Mouse (Mus musculus) stomach, postnatal 0 days (tissue): ENCODE data around the gene Xylb. TPM values are rescaled to one million over a fixed set of nuclear protein-coding genes. Genes with fewer than 3 reads are reported as not detected.
A peak's percentile ranks its signal among the peaks of the same experiment; 100 is the strongest.

Experiments used
- ATAC-seq: fragments of 200-750 bp; cut with Nextera tagmentation; 2 replicates; pipeline ENCODE4 v1.8.0; 2017; ENCODE audit not compliant: low FRiP score, low TSS enrichment
- DNase-seq: peaks from one replicate; pipeline ENCODE4 v3.0.0-alpha.2; 2016; ENCODE audit warnings: low spot score
- H3K27ac ChIP-seq: fragments of 300-500 bp; sonication (generic); replicated peaks from 2 replicates; pipeline ENCODE4 v1.5.1; 2014; ENCODE audit warnings: mild to moderate bottlenecking, control low read depth
- H3K27me3 ChIP-seq: fragments of 300-500 bp; sonication (generic); 2 replicates; pipeline ENCODE4 v1.6.1; 2014; ENCODE audit warnings: low read length; ENCODE audit not compliant: control insufficient read depth, insufficient read depth
- H3K36me3 ChIP-seq: fragments of 300-500 bp; sonication (generic); 2 replicates; pipeline ENCODE4 v1.6.1; 2014; ENCODE audit warnings: low read length, mixed read lengths; ENCODE audit not compliant: control insufficient read depth, insufficient read depth
- H3K4me1 ChIP-seq: fragments of 300-500 bp; sonication (generic); replicated peaks from 2 replicates; pipeline ENCODE4 v1.6.1; 2014; ENCODE audit warnings: antibody characterized with exemption; ENCODE audit not compliant: control insufficient read depth, insufficient read depth
- H3K4me2 ChIP-seq: fragments of 300-500 bp; sonication (generic); replicated peaks from 2 replicates; pipeline ENCODE4 v1.6.1; 2014; ENCODE audit warnings: low read depth, mild to moderate bottlenecking, control low read depth, moderate library complexity
- H3K4me3 ChIP-seq: fragments of 300-500 bp; sonication (generic); 2 replicates; pipeline ENCODE4 v1.5.1; 2014; ENCODE audit warnings: low read depth, low read length, control low read depth
- H3K9ac ChIP-seq: fragments of 300-500 bp; sonication (generic); 2 replicates; pipeline ENCODE4 v1.6.1; 2014; ENCODE audit warnings: mild to moderate bottlenecking, low read length, control low read depth, mixed read lengths
- H3K9me3 ChIP-seq: fragments of 300-500 bp; sonication (generic); 2 replicates; pipeline ENCODE4 v1.6.1; 2016; ENCODE audit warnings: low read length; ENCODE audit not compliant: control insufficient read depth
- CTCF ChIP-seq: IDR thresholded peaks from 2 replicates; pipeline ENCODE4 v1.5.1; 2016; ENCODE audit warnings: antibody characterized with exemption, low read depth, mild to moderate bottlenecking, moderate library complexity
- EP300 ChIP-seq: optimal IDR thresholded peaks from 2 replicates; pipeline ENCODE3; 2016; ENCODE audit warnings: antibody characterized with exemption
- WGBS: fragments of 180-500 bp; shearing (Covaris S2); extraction: QIAGEN DNeasy Blood & Tissue Kit; methylation state at CpG from one replicate; pipeline ENCODE4 v1.1.7; 2014; 5-methylcytosine and 5-hydroxymethylcytosine counted together
- polyA plus RNA-seq: library from polyadenylated mRNA; unstranded; fragments of >200 nt; fragmentation: Nextera tagmentation; extraction: Ambion mirVana; gene quantifications from 2 replicates; pipeline ENCODE4 v1.2.1, GENCODE M21; 2015

The Xylb gene
- polyA plus RNA-seq, 1 experiment from 2014 or later: 3.2 TPM

DNA sequence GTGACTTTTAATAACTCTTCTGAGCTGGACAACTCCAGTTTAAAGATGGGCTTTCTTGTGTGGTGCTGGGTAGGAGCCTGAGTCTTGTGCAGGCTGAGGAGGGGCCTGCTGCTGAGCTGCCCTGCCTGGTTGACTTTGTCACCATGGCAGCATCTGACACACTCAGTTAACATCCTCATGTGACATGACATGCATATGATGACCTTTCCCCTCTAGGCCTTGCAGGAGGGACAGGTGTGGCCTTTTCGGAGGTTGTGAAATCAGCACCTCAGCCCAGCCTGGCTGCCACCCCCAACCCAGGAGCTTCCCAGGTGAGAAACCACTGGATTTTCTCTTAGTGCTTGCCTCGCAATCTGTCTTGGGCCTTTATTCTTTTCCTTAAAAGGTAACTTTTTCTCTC lies 33.0 kb downstream of the Xylb start:
- Histone ChIP-seq H3K36me3 (no peaks in the 10 kb centered on the region), H3K9me3 (no peaks in the 10 kb centered on the region), H3K27me3 (no peaks in the 10 kb centered on the region), H3K9ac (no peak overlapping the region), H3K4me2 (no peak overlapping the region), H3K4me3 (no peak overlapping the region), H3K4me1 (no peaks in the 10 kb centered on the region), H3K27ac (no peak overlapping the region)
- no peak for TF ChIP-seq CTCF
- TF ChIP-seq EP300: no peak
- 79% methylated on average over 2 of the region's 2 CpGs for WGBS
- DNase-seq (no peak), ATAC-seq (no peak)

DNA sequence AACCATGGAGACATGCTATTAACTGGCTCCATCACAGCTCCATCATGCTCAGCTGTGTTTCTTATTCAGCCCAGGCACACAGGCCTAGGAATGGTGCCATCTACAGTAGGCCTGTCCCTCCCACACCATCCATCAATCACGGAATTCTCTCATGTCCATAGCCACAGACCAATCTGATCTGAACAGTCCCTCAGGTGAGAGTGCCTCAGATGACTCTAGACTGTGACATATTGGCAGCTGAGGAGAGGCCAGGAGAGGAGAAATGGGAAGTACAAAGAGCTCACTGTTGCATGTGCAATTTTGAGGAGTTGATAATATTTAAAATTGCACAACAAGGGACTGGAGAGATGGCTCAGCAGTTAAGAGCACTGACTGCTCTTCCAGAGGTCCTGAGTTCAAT lies 37.6 kb downstream of the Xylb start:
- 73% methylated on average over 1 of the region's 1 CpGs for WGBS
- DNase-seq (no peak), ATAC-seq (no peak)
- TF ChIP-seq CTCF (no peak), EP300 (no peak)
- Histone ChIP-seq H3K4me1 (no peaks in the 10 kb centered on the region), H3K27ac (no peak overlapping the region), H3K9ac (no peak overlapping the region), H3K36me3 (no peaks in the 10 kb centered on the region), H3K27me3 (no peaks in the 10 kb centered on the region), H3K4me2 (no peak overlapping the region), H3K4me3 (no peak overlapping the region), H3K9me3 (no peaks in the 10 kb centered on the region)

DNA sequence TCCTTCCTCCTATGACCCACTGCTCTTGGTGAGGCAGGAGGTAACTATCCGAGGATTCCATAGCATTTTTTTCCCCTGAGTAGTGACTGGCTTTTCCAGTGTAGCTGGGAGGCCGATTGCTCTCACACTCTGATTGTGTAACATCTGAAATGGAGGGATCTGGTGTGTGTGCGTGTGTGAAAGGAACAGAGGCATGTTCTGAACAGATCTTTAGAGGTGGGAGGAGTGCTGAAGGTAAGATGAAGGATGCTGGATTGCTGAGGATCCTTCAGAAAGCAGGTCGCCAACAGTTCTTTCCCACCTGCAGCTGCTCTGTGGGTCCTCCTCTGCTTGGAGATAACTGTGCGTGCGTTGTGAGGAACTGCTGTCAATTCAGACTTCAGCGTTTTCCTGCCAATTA lies 44.2 kb downstream of the Xylb start:
- Histone ChIP-seq H3K4me2 (peak overlapping the region; percentile 99), H3K27me3 (no peaks in the 10 kb centered on the region), H3K27ac (peak overlapping the region; percentile 65), H3K36me3 (no peaks in the 10 kb centered on the region), H3K9me3 (no peaks in the 10 kb centered on the region), H3K4me3 (peak overlapping the region; percentile 82), H3K9ac (peak overlapping the region; percentile 56), H3K4me1 (no peaks in the 10 kb centered on the region)
- 3% methylated on average over 7 of the region's 7 CpGs for WGBS
- ATAC-seq (peak; percentile 23), DNase-seq (peak; percentile 36)
- TF ChIP-seq CTCF: no peak
- no peak for TF ChIP-seq EP300

DNA sequence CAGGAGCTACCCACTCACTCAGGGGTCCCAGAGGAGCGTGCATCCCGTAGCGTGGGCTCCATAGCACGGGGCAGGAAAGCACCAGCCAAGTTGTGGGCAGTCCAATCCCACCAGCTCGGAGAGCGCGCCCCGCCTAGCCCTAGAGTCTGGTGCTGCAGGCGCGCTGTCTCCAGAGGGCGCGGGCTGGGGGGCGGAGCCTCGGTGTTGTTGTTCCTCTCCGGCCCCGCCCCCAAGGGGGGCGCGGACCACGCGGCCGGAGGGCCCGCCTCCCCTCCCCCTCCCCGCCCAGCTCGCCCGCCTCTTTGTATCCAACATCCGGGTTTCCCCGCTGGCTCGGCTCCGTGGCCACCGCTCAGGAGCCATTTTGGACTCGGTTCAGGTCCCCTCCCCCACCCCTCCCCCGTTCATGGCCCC lies 44.6 kb downstream of the Xylb start, which contains the start of gene Acvr2b:
TSS of gene Acvr2b (plus strand) at position 318 of the 414 bp plus-strand sequence.
- Histone ChIP-seq H3K36me3 (no peaks in the 10 kb centered on the region), H3K4me3 (peak within 1 kb of the TSS; percentile 82), H3K27ac (peak within 1 kb of the TSS; percentile 99), H3K9me3 (no peaks in the 10 kb centered on the region), H3K9ac (peak within 1 kb of the TSS; percentile 98), H3K27me3 (no peaks in the 10 kb centered on the region), H3K4me2 (peak within 1 kb of the TSS; percentile 99), H3K4me1 (no peaks in the 10 kb centered on the region)
- ATAC-seq (peak; percentile 96), DNase-seq (peak; percentile 98)
- TF ChIP-seq CTCF (peak; percentile 70), EP300 (no peak)
- 0% methylated on average over 15 of the region's 32 CpGs for WGBS

DNA sequence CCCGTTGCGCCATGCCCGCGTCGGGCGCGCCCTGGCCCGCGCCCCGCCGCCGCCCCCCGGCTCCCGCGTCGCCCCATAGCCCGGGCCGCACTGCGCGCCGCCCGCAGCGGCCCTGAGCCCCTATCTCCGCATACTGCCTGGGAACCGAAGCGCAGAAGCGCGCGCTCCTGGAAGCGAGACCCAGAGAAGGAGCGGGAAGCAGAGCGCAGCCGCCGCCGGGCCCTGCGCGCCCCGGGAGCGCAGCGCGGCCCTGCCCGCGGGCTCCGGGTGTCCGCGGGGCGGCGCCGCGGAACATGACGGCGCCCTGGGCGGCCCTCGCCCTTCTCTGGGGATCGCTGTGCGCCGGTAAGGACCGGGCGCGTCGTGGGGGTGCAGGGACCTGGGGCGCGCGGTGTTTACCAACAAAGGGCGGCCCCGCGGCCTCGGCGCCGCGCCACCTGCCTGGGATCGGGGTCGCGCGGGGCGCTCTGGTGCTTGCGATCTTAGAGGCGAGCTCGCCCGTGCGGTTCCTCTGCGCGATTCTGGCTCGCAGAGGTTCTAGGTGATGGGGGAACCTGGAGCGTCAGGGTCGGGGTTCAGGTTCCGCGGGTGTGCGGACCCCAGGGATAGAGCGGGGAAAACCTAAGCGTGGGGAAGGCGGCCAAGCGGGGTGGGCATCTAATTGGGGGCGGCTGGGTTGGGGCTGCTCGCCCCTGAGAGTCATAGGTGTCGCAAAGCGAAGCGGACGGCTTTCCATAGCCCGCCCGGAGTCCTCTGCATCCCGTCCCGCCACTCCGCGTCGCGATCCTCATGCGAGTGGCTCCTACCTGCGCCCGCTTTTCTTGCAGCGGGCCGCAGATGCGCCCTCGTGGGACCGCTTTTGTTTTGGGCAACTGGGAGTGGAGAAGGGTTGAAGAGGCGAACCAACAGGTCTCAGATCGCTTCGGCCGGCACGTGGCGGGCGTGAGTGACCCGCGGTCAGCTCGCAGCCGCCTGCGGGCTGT lies 45.4 kb downstream of the Xylb start:
- Histone ChIP-seq H3K9ac (peak overlapping the region; percentile 98), H3K4me3 (peak overlapping the region; percentile 82), H3K27ac (peak overlapping the region; percentile 99), H3K9me3 (no peaks in the 10 kb centered on the region), H3K4me1 (no peaks in the 10 kb centered on the region), H3K27me3 (no peaks in the 10 kb centered on the region), H3K36me3 (no peaks in the 10 kb centered on the region), H3K4me2 (peak overlapping the region; percentile 99)
- TF ChIP-seq EP300 (no peak), CTCF (no peak)
- WGBS: under 1% methylated on average over 105 of the region's 127 CpGs
- DNase-seq (peak; percentile 66), ATAC-seq (peak; percentile 61)

DNA sequence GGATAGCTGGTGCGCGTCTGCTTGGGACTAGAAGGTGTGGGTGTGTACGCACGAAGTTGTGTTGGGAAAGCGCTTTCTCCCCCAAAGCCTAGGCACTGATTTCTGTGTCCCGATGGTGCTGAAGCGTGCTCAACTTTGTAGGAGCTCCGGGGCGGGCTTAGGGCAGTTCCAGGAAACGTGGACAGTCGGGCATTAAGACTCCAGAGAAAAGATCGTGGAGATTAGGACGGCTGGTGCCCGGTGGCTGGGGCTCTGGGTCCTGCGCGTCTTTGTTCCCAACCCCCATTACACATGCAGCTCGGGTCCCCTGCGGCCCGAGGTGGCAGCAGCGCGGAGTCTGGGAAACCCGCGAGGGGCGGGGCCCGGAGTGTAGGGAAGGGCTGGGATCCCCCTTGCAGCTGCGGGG lies 46.1 kb downstream of the Xylb start:
- TF ChIP-seq CTCF (0 out of 2 replicates have a peak, but pooled peaks have one; percentile 10), EP300 (no peak)
- H3K27ac ChIP-seq: no peak overlapping the region
- WGBS: under 1% methylated on average over 25 of the region's 26 CpGs
- H3K4me2 ChIP-seq: peak overlapping the region; percentile 99
- peak overlapping the region; percentile 98 for H3K9ac ChIP-seq
- H3K27me3 ChIP-seq: no peaks in the 10 kb centered on the region
- no peaks in the 10 kb centered on the region for H3K36me3 ChIP-seq
- ATAC-seq (no peak), DNase-seq (peak; percentile 62)
- H3K4me1 ChIP-seq: no peaks in the 10 kb centered on the region
- no peaks in the 10 kb centered on the region for H3K9me3 ChIP-seq
- H3K4me3 ChIP-seq: peak overlapping the region; percentile 82
